In genomic region chr5:67846361-67847224, GRCm38 (mm10) we compare ENCODE assay signal across 8 mouse cellular contexts. TPM values are rescaled to one million over a fixed set of nuclear protein-coding genes. Genes with fewer than 3 reads are reported as not detected.
DNase-seq lines count a peak whose midpoint lies in the region; ATAC-seq and TF ChIP-seq lines count a peak whose summit lies in the region.

No protein-coding gene starts in this region.

- no peaks in the 10 kb centered on the region for H3K27me3 ChIP-seq in MEL (ENCODE audit: control insufficient read depth in 1 of 2, insufficient read depth in 2 of 2, low read length in 2 of 2)
- H3K27me3 ChIP-seq in forebrain, embryonic 14.5 days (replicated peaks; ENCODE audit: control insufficient read depth, insufficient read depth, low read length): no peaks in the 10 kb centered on the region
- no peaks in the 10 kb centered on the region for H3K27me3 ChIP-seq in lung, postnatal 0 days (replicated peaks; ENCODE audit: insufficient read depth, low read length)

- 0 out of 4 replicates have a peak, but pooled peaks of 1 of the 2 experiments have one; percentile 8 for TF ChIP-seq EP300 in MEL (IDR thresholded peaks at IDR 0.05; ENCODE audit: low read depth in 1 of 2, low read length in 2 of 2)
- no peak for TF ChIP-seq EP300 in lung, postnatal 0 days (IDR thresholded peaks at IDR 0.05)

- TF ChIP-seq RAD21 in MEL (IDR thresholded peaks at IDR 0.05; ENCODE audit: low read depth, low read length): no peak

- peak; percentile 18; the same call in 1 of the 2 replicates for ATAC-seq in cerebellum, adult (ENCODE audit: insufficient number of reproducible peaks, low FRiP score, low TSS enrichment)
- ATAC-seq in forebrain, embryonic 14.5 days: 0 out of 2 replicates have a peak, but pooled peaks have one; percentile 0
- no peak for ATAC-seq in lung, postnatal 0 days

- TF ChIP-seq POLR2A in MEL (IDR thresholded peaks at IDR 0.05; ENCODE audit: control insufficient read depth in 1 of 2, insufficient read depth in 1 of 2, low read depth in 1 of 2, low read length in 2 of 2, poor library complexity in 1 of 2): no peak

- H3K4me3 ChIP-seq in MEL (ENCODE audit: control insufficient read depth in 1 of 2, insufficient read depth in 1 of 2, low read depth in 2 of 2, low read length in 2 of 2): peak overlapping the region; percentile 93 to 95
- peak overlapping the region; percentile 81 for H3K4me3 ChIP-seq in forebrain, embryonic 14.5 days (ENCODE audit: low read depth, low read length)
- peak overlapping the region; percentile 83 for H3K4me3 ChIP-seq in lung, postnatal 0 days (ENCODE audit: low read depth, low read length)

- H3K79me2 ChIP-seq in MEL (ENCODE audit: control insufficient read depth, insufficient read depth, low read length, poor library complexity): peaks cover 28% of the 10 kb centered on the region

- H3K4me1 ChIP-seq in MEL (ENCODE audit: control insufficient read depth in 1 of 2, insufficient read depth in 2 of 2, low read length in 2 of 2): peaks cover 5 to 11% of the 10 kb centered on the region in 2 experiments
- peaks cover 30% of the 10 kb centered on the region for H3K4me1 ChIP-seq in forebrain, embryonic 14.5 days (ENCODE audit: control insufficient read depth, insufficient read depth, low read length)
- H3K4me1 ChIP-seq in lung, postnatal 0 days (ENCODE audit: insufficient read depth, low read depth, low read length): peaks cover 8% of the 10 kb centered on the region; the same call in 1 of the 2 replicates

- WGBS in forebrain, embryonic 14.5 days: under 1% methylated on average over 39 of the region's 39 CpGs
- under 1% methylated on average over 37 of the region's 39 CpGs for WGBS in lung, postnatal 0 days

- peak overlapping the region; percentile 47 for H3K27ac ChIP-seq in MEL (ENCODE audit: control insufficient read depth, low read depth, low read length)
- peak overlapping the region; percentile 84 for H3K27ac ChIP-seq in forebrain, embryonic 14.5 days (ENCODE audit: low read depth, low read length)
- peak overlapping the region; percentile 91 for H3K27ac ChIP-seq in lung, postnatal 0 days (ENCODE audit: low read length)

- H3K36me3 ChIP-seq in MEL (ENCODE audit: control insufficient read depth in 1 of 2, insufficient read depth in 2 of 2, low read length in 2 of 2): peaks cover 0 to 10% of the 10 kb centered on the region in 2 experiments; a peak in 2 of 4 replicates
- no peaks in the 10 kb centered on the region for H3K36me3 ChIP-seq in forebrain, embryonic 14.5 days (ENCODE audit: control insufficient read depth, insufficient read depth, low read length)
- H3K36me3 ChIP-seq in lung, postnatal 0 days (ENCODE audit: insufficient read depth, low read length): no peaks in the 10 kb centered on the region

- H3K9me3 ChIP-seq in MEL (replicated peaks; ENCODE audit: insufficient read depth, low read length): no peaks in the 10 kb centered on the region
- no peaks in the 10 kb centered on the region for H3K9me3 ChIP-seq in forebrain, embryonic 14.5 days (replicated peaks; ENCODE audit: control insufficient read depth, low read length)
- H3K9me3 ChIP-seq in lung, postnatal 0 days (ENCODE audit: low read length): no peaks in the 10 kb centered on the region

- TF ChIP-seq CTCF in MEL (IDR thresholded peaks at IDR 0.05 in 2 of 3, conservative IDR thresholded peaks at IDR 0.05 in 1 of 3; ENCODE audit: control insufficient read depth in 1 of 3, insufficient read depth in 1 of 3, low read depth in 2 of 3, low read length in 3 of 3, poor library complexity in 1 of 3, severe bottlenecking in 1 of 3): 0 out of 6 replicates have a peak, but pooled peaks of 1 of the 3 experiments have one; percentile 7
- TF ChIP-seq CTCF in lung, postnatal 0 days (IDR thresholded peaks at IDR 0.05): peak; percentile 49

- H3K4me2 ChIP-seq in forebrain, embryonic 14.5 days (ENCODE audit: low read length): peak overlapping the region; percentile 62
- peak overlapping the region; percentile 82 for H3K4me2 ChIP-seq in lung, postnatal 0 days (replicated peaks; ENCODE audit: low read depth, low read length)

- H3K9ac ChIP-seq in MEL (ENCODE audit: control insufficient read depth, low read depth, low read length, poor library complexity, severe bottlenecking): peak overlapping the region; percentile 86
- peak overlapping the region; percentile 84 for H3K9ac ChIP-seq in forebrain, embryonic 14.5 days (ENCODE audit: low read length)
- H3K9ac ChIP-seq in lung, postnatal 0 days (replicated peaks; ENCODE audit: low read depth): peak overlapping the region; percentile 66

- peak; percentile 80 for DNase-seq in MEL (ENCODE audit: low read depth, low spot score)
- DNase-seq in forebrain, embryonic 14.5 days (ENCODE audit: low spot score): peak; percentile 70
- peak; percentile 28 for DNase-seq in heart, postnatal 4 days
- DNase-seq in layer of hippocampus, adult 9-11 months: peak; percentile 46
- peak; percentile 78 for DNase-seq in lung, postnatal 0 days (ENCODE audit: low spot score)
- DNase-seq in ovary, adult 18-20 months (ENCODE audit: low spot score): peak; percentile 14
- peak; percentile 70 for DNase-seq in thymus, postnatal 14 days

TF ChIP-seq in MEL, 35 proteins besides CTCF, POLR2A, EP300 and RAD21:
- TF ChIP-seq ETS1 (IDR thresholded peaks at IDR 0.05; ENCODE audit: low read depth, low read length) (peak; percentile 65), MXI1 (IDR thresholded peaks at IDR 0.05; ENCODE audit: low read depth, low read length) (peak; percentile 75), SIN3A (IDR thresholded peaks at IDR 0.05; ENCODE audit: low read length) (peak; percentile 83), MEF2A (IDR thresholded peaks at IDR 0.05; ENCODE audit: extremely low read depth, insufficient replicate concordance, low read depth, low read length, poor library complexity, severe bottlenecking) (no peak), TBP (IDR thresholded peaks at IDR 0.05; ENCODE audit: low read depth, low read length) (0 out of 2 replicates have a peak, but pooled peaks have one; percentile 43), KAT2A (conservative IDR thresholded peaks at IDR 0.05; ENCODE audit: low read depth, low read length) (no peak)

RNA-seq across cellular contexts. Expression of gene Atp8a1, which starts 0.6 kb away (rescaled TPM):
- 22.1 and 27.0 TPM in 2 replicates for total RNA-seq in MEL (2012; rRNA removed)
- polyA plus RNA-seq in MEL (2012; ENCODE audit: insufficient read depth in 1 of 2, insufficient read length in 2 of 2, low read depth in 1 of 2, low replicate concordance in 2 of 2, missing spikeins in 1 of 2): 10 to 100 TPM in 1 of 2 experiments, not detected in 1; 18.2 TPM
- polyA plus RNA-seq in forebrain, embryonic 14.5 days (2014; fragmentation: Nextera tagmentation; extraction: Ambion mirVana): 24.2 and 30.2 TPM in 2 replicates
- 10 to 100 TPM; 16.3 to 19.4 TPM for total RNA-seq in heart, postnatal 4 days (2021)
- 68.9 and 88.2 TPM in 2 replicates for polyA plus RNA-seq in lung, postnatal 0 days (2015; fragmentation: Nextera tagmentation; extraction: Ambion mirVana)

Comparison
In these comparisons a context has a peak if more than half of its experiments do, and no peak if none do; other contexts are left out.
1. DNase-seq: peak in every context shown above with its lines; median percentile 80 in MEL; 78 in lung, postnatal 0 days; 70 in forebrain, embryonic 14.5 days; 70 in thymus, postnatal 14 days; 46 in layer of hippocampus, adult 9-11 months; 28 in heart, postnatal 4 days; 14 in ovary, adult 18-20 months.